Mouse (Mus musculus) heart, embryonic 11.5 days (tissue): Measurements from ENCODE around the gene Ssh1. TPM values are rescaled to one million over a fixed set of nuclear protein-coding genes. Genes with fewer than 3 reads are reported as not detected.

Experiments used
- ATAC-seq: fragments of 200-750 bp; cut with Nextera tagmentation; replicated peaks from 2 replicates; pipeline ENCODE4 v1.8.0; 2017; ENCODE audit warnings: moderate library complexity; ENCODE audit not compliant: insufficient number of reproducible peaks, low FRiP score, low TSS enrichment
- H3K27ac ChIP-seq: fragments of 300-500 bp; sonication (generic); 2 replicates; pipeline ENCODE4 v1.5.1; 2014; ENCODE audit warnings: mild to moderate bottlenecking, low read depth, low read length
- H3K27me3 ChIP-seq: fragments of 300-500 bp; sonication (generic); 2 replicates; pipeline ENCODE4 v1.6.1; 2014; ENCODE audit warnings: mild to moderate bottlenecking, low read length, mixed read lengths; ENCODE audit not compliant: control insufficient read depth, insufficient read depth
- H3K36me3 ChIP-seq: fragments of 300-500 bp; sonication (generic); 2 replicates; pipeline ENCODE4 v1.6.1; 2014; ENCODE audit warnings: mild to moderate bottlenecking, low read length, moderate library complexity, mixed read lengths; ENCODE audit not compliant: control insufficient read depth, insufficient read depth
- H3K4me1 ChIP-seq: fragments of 300-500 bp; sonication (generic); 2 replicates; pipeline ENCODE4 v1.6.1; 2014; ENCODE audit warnings: low read length; ENCODE audit not compliant: control insufficient read depth, insufficient read depth
- H3K4me2 ChIP-seq: fragments of 300-500 bp; sonication (generic); 2 replicates; pipeline ENCODE4 v1.6.1; 2014; ENCODE audit warnings: mild to moderate bottlenecking, moderate library complexity
- H3K4me3 ChIP-seq: fragments of 300-500 bp; sonication (generic); 2 replicates; pipeline ENCODE4 v1.5.1; 2014; ENCODE audit warnings: low read depth, low read length
- H3K9ac ChIP-seq: fragments of 300-500 bp; sonication (generic); 2 replicates; pipeline ENCODE4 v1.6.1; 2014; ENCODE audit warnings: mild to moderate bottlenecking, low read depth, low read length, moderate library complexity
- H3K9me3 ChIP-seq: fragments of 300-500 bp; sonication (generic); replicated peaks from 2 replicates; pipeline ENCODE4 v1.6.1; 2016; ENCODE audit warnings: low read length; ENCODE audit not compliant: control insufficient read depth
- WGBS: fragments of 180-500 bp; shearing (Covaris S2); extraction: QIAGEN DNeasy Blood & Tissue Kit; methylation state at CpG from one replicate; pipeline ENCODE4 v1.1.7; 2014; ENCODE audit not compliant: insufficient replicate concordance; 5-methylcytosine and 5-hydroxymethylcytosine counted together
- polyA plus RNA-seq: library from polyadenylated mRNA; unstranded; fragments of >200 nt; fragmentation: Nextera tagmentation; extraction: Ambion mirVana; gene quantifications from 2 replicates; pipeline ENCODE4 v1.2.1, GENCODE M21; 2014

The Ssh1 gene
- polyA plus RNA-seq, 1 experiment from 2014 or later = 35.8 TPM

GRCm38 (mm10) chr5:114005100-114005499, 11.4 kb upstream of the Ssh1 start:
- no peaks in the 10 kb centered on the region for H3K4me1 ChIP-seq
- WGBS = 80% methylated on average over 5 of the region's 5 CpGs
- ATAC-seq = no peak

GRCm38 (mm10) chr5:114004573-114004972, 10.9 kb upstream of the Ssh1 start:
- no peak overlapping the region for H3K27ac ChIP-seq
- ATAC-seq = no peak
- H3K36me3 ChIP-seq = no peaks in the 10 kb centered on the region
- no peak overlapping the region for H3K9ac ChIP-seq
- H3K27me3 ChIP-seq = peaks cover 2% of the 10 kb centered on the region; the same call in 1 of the 2 replicates
- no peak overlapping the region for H3K4me3 ChIP-seq
- no peaks in the 10 kb centered on the region for H3K4me1 ChIP-seq
- H3K4me2 ChIP-seq = no peak overlapping the region
- WGBS = 78% methylated on average over 11 of the region's 11 CpGs
- no peaks in the 10 kb centered on the region for H3K9me3 ChIP-seq

More at GRCm38 (mm10) chr5:114005100-114005499, 11.4 kb upstream of the Ssh1 start:
- Histone ChIP-seq H3K4me2 (no peak overlapping the region), H3K9ac (no peak overlapping the region), H3K27me3 (peaks cover 2% of the 10 kb centered on the region; the same call in 1 of the 2 replicates), H3K4me3 (no peak overlapping the region), H3K9me3 (no peaks in the 10 kb centered on the region), H3K36me3 (no peaks in the 10 kb centered on the region), H3K27ac (no peak overlapping the region)

GRCm38 (mm10) chr5:114003542-114003941, 9.8 kb upstream of the Ssh1 start, which contains the start of gene Dao:
Dao (plus strand) TSS chr5:114003703.
- no peak for ATAC-seq
- Histone ChIP-seq H3K4me3 (no peak within 1 kb of the TSS), H3K27me3 (peaks cover 2% of the 10 kb centered on the region; the same call in 1 of the 2 replicates), H3K4me1 (no peaks in the 10 kb centered on the region), H3K9me3 (no peaks in the 10 kb centered on the region), H3K9ac (no peak within 1 kb of the TSS; the same call in 1 of the 2 replicates), H3K36me3 (no peaks in the 10 kb centered on the region), H3K4me2 (no peak within 1 kb of the TSS), H3K27ac (no peak within 1 kb of the TSS)
- WGBS = 55% methylated on average over 5 of the region's 5 CpGs

GRCm38 (mm10) chr5:113999382-113999781, 5.7 kb upstream of the Ssh1 start:
- Histone ChIP-seq H3K4me1 (0 out of 2 replicates have a peak, but pooled peaks cover 4% of the 10 kb centered on the region), H3K36me3 (no peaks in the 10 kb centered on the region), H3K4me2 (no peak overlapping the region), H3K27me3 (peaks cover 2% of the 10 kb centered on the region; the same call in 1 of the 2 replicates), H3K4me3 (no peak overlapping the region), H3K9ac (no peak overlapping the region), H3K27ac (no peak overlapping the region), H3K9me3 (no peaks in the 10 kb centered on the region)
- WGBS = 56% methylated on average over 5 of the region's 5 CpGs
- no peak for ATAC-seq

GRCm38 (mm10) chr5:113996458-113996857, 2.8 kb upstream of the Ssh1 start:
- H3K9me3 ChIP-seq = no peaks in the 10 kb centered on the region
- H3K4me1 ChIP-seq = peaks cover 17% of the 10 kb centered on the region
- WGBS = 52% methylated on average over 2 of the region's 2 CpGs
- H3K4me2 ChIP-seq = no peak overlapping the region
- H3K27ac ChIP-seq = no peak overlapping the region
- no peaks in the 10 kb centered on the region for H3K36me3 ChIP-seq
- H3K27me3 ChIP-seq = no peaks in the 10 kb centered on the region
- no peak for ATAC-seq
- no peak overlapping the region for H3K9ac ChIP-seq
- H3K4me3 ChIP-seq = no peak overlapping the region

GRCm38 (mm10) chr5:113993031-113993486, 635 bp downstream of the Ssh1 start:
- peak; percentile 43 for ATAC-seq
- H3K27me3 ChIP-seq = no peaks in the 10 kb centered on the region
- H3K9ac ChIP-seq = peak overlapping the region; percentile 95
- no peaks in the 10 kb centered on the region for H3K9me3 ChIP-seq
- no peaks in the 10 kb centered on the region for H3K36me3 ChIP-seq
- peaks cover 38% of the 10 kb centered on the region for H3K4me1 ChIP-seq
- H3K27ac ChIP-seq = peak overlapping the region; percentile 89
- peak overlapping the region; percentile 82 for H3K4me3 ChIP-seq
- WGBS = 1% methylated on average over 22 of the region's 22 CpGs
- H3K4me2 ChIP-seq = peak overlapping the region; percentile 92

- Histone ChIP-seq H3K4me2 (peak overlapping the region; percentile 92), H3K4me3 (peak overlapping the region; percentile 82), H3K4me1 (peaks cover 38% of the 10 kb centered on the region), H3K27ac (peak overlapping the region; percentile 89), H3K9me3 (no peaks in the 10 kb centered on the region), H3K27me3 (no peaks in the 10 kb centered on the region), H3K9ac (peak overlapping the region; percentile 95), H3K36me3 (no peaks in the 10 kb centered on the region)
- 21% methylated on average over 12 of the region's 12 CpGs for WGBS
- ATAC-seq = no peak
Observed at GRCm38 (mm10) chr5:113992339-113992831, 1.3 kb downstream of the Ssh1 start.

GRCm38 (mm10) chr5:113991141-113991540, 2.6 kb downstream of the Ssh1 start:
- peaks cover 43% of the 10 kb centered on the region for H3K4me1 ChIP-seq
- H3K4me2 ChIP-seq = no peak overlapping the region; the same call in 1 of the 2 replicates

GRCm38 (mm10) chr5:113990593-113990992, 3.1 kb downstream of the Ssh1 start:
- Histone ChIP-seq H3K9me3 (no peaks in the 10 kb centered on the region), H3K27me3 (no peaks in the 10 kb centered on the region), H3K4me3 (no peak overlapping the region), H3K4me1 (peaks cover 49% of the 10 kb centered on the region), H3K27ac (no peak overlapping the region; the same call in 1 of the 2 replicates), H3K36me3 (no peaks in the 10 kb centered on the region), H3K4me2 (no peak overlapping the region), H3K9ac (no peak overlapping the region)
- WGBS = 82% methylated on average over 5 of the region's 5 CpGs
- ATAC-seq = no peak

More at GRCm38 (mm10) chr5:113991141-113991540, 2.6 kb downstream of the Ssh1 start:
- 57% methylated on average over 7 of the region's 7 CpGs for WGBS
- Histone ChIP-seq H3K9ac (no peak overlapping the region), H3K9me3 (no peaks in the 10 kb centered on the region), H3K4me3 (no peak overlapping the region), H3K36me3 (no peaks in the 10 kb centered on the region), H3K27me3 (no peaks in the 10 kb centered on the region), H3K27ac (no peak overlapping the region)
- no peak for ATAC-seq
